Mouse (Mus musculus) testis, postnatal 10 days (tissue): ENCODE measurements at regions not wholly inside any gene's neighbourhood (a gene's known extent, or its start where the extent isn't known, plus 50 kb on each side); places are given as distances from the start of the nearest gene placed in this dataset.

Experiments
- DNase-seq: peaks from one replicate; pipeline ENCODE4 v3.0.0; 2021; ENCODE audit warnings: low spot score

DNA sequence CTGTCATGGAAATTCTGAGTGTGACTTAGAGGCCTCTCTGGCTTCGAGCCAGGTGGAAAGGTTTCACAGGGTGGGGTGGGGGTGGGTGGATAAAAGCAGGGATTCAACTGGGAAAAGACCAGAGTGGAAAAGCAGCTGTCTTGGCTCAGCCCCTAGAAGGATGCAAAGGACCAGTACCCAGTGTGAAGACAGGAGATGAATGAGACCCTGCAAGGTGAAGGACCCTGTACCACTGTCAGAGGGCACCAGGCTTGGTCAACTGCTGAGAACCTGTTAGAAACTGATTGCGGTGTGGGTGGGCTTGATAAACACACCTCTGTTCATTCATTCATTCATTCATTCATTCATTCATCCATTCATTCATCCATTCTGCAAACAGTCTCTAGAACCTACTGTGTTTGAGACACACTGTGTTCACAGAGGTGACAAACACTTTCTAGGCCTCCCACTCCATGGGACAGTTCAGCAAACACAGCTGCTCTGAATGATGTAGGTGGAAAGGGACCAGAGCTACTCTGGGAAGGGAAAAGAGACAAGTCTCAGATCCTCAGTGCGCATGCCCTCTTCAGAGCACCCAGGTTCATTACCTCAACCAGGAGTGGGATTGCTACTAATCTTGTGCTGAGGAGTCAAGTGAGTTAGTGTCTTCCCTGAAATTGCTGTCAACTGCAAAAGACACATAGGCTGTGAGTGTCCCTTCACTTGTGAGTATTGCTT is 100.4 kb upstream of the Sesn3 start:
- no peak for DNase-seq

DNA sequence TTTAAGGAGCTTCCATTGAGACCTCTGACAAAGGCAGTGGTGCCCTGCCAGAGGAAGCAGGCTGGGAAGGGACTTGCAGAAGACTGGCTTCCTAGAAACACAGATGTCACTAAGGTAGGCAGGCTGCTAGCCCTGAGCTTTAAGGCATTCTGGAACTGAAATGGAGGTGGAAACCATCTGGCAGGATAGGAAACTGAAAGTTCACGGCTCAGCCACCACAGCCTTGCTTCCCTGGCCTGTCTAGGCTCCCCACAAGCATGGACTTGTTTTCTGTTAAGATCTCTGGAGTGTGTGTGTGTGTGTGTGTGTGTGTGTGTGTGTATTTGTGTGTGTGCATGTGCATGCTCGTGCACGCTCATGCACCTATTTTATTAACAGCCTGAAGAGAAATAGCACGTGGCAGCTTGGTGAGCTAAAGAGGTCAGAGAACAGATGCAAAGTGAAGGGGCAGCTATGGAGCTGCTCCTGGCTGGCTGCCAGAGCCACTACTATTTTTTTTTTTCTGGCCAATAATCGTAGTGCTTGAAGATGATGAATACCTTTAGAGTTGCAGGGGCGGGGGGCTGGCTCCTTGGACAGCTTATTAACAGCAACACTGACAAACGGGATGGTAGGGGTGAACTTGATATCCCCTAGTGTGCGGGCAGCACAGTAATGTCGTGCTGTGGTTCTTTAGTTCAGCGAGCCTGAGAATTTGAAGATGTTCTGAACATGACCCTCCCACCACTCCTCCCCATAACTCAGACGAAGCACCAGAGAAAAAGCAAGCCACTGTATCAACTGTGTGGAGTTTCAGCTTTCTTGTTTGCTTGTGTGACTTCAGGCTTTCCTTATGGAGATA is 99.6 kb upstream of the Sesn3 start:
- peak; percentile 49 for DNase-seq

DNA sequence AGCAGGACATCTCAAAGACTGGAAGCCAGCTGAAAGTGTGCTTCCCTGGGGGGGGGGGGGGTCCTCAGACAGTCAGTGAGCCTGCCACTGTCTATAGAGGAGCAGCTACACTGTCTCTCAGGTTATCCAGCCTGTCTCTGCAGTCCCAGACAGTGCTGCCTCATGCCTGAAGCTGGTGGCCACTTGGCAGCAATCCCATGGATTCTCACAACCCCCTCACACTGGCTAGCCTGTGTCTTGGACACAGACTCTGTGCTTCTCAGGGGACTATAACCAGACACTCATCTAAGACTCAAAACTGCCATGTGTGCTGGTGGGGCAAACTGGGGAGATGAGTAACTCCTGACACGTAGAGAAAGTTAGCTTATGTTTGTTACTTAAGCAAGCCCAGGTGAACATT is 95.1 kb upstream of the Sesn3 start:
- DNase-seq = no peak

DNA sequence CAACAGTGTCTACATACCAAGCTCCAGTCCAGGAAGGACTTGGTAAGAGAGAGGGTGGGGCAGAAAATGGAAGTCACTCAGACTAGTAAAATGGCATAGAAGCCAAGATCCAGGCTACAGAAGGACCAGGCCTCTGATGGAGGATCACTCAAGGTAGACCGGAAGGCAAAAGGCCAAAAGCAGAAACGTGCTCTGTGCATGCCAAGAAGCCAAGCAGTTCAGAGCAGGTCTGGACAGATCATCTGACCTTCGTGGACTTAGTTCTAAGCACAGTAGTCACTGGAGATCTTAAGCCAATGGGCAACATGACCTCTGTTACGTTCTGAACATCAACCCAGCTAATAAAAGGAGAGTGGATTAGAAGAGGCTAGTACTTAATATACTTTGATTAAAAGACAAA is 90.6 kb upstream of the Sesn3 start:
- DNase-seq = no peak

DNA sequence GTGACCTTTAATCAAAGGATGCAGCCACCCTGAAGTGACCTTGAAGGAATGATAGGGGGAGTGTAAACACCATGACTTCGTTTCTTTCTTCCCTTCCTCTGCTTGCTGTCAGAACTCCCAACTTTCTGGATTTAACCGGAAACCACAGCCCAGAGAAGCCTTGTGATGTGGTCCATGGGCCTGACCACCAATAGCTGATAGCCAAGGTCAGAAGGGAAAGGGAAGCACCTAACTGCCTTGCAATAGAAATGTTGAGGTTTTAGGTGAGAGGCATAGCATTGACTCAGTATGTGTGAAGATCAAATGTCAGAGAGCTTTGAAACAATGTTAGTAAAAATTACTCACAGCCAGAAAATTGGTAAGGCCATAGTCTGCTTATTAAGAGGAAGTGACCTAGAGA is 89.2 kb upstream of the Sesn3 start:
- no peak for DNase-seq

DNA sequence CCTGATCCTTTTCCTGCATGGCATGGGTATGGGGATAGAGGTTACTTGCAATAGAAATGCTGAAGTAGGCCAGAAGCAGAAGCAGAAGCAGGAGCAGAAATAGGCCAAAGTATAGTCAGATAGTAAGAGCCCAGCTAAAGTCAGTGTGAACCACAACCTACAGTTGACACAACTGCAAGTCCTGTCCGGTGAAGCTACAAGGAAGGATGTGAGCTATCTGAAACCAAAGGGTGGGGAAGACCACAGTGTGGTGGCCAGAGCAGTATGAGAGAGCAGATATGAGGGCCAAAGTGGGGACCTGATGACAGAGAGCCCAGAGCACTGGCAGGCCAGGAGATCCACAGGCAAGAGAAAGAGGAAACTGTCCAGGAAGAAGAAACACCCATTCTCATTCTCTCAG is 87.1 kb upstream of the Sesn3 start:
- no peak for DNase-seq

DNA sequence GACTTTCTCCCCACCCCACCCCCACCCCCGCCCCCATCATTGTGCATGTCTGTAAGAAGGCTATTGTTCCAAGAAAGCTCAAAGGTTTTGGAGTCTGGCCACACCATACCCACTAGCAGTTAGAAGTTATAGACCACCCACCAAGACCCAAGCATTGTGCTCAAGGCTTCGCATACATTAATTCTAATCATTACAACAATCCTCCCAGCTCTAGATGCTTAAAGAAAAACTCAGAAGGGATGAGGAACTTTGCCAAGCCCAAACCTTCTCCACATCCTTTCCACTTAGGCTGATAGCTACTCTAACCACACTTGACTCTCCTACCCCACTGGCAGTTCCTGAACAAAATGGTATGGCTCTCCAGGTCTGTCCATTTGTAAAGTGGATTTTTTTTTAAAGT is 86.4 kb upstream of the Sesn3 start:
- no peak for DNase-seq

DNA sequence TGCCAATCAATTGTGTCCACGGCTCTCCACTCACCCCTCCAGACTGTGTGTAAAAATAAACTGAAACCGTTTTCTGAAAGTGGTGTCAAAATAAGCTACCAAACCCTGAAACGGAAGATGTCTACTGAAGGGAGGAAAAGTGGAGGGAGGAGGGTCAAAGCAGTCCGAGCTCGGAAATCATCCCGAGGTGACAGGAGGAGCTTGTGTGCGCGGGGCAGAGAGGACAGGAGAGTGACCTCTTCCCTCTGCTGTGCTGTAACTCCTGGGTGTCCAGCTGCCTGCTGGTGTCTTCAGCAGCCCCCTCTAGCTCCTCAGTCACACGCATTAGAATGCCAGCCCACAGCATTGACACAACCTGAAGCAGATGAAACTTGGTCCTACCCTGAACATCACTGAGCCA is 84.2 kb upstream of the Sesn3 start:
- no peak for DNase-seq

DNA sequence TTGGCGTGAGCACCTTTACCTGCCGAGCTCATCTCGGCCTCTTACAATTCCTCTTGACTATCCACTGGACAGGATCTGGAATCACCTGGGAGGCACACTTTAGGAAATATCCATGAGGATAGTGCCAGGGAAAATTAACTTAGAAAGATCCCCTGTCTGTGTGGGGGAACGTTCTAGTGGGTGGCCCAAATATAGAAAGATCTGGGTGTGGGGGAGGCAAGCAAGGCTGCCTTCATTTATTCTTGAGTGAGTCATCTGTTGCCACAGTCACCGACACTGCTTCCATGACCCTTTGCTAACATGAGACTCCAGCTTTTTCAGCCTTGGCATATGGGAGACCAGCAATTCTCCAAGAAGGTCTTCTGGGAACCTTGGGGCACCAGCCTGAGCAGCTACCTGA is 80.1 kb upstream of the Sesn3 start:
- no peak for DNase-seq

DNA sequence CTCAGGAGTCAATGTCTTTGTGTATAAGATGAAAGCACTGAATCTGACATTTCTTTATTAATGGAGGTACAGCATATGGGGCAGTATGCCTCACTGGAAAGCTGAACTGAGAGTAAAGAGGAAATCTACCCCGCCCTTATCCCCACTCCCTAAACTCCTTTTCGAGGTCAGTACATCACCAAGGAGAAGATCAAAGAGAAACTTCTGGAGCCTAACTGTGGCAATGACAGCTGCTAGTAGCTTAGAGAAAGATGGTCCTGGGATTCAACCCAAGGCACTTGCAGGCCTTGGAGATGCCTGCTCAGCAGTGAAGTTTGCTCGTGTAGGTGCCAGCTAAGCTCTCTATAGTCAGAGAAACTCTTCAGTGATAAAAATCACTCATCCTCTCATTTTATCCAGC is 75.8 kb upstream of the Sesn3 start:
- DNase-seq = no peak

DNA sequence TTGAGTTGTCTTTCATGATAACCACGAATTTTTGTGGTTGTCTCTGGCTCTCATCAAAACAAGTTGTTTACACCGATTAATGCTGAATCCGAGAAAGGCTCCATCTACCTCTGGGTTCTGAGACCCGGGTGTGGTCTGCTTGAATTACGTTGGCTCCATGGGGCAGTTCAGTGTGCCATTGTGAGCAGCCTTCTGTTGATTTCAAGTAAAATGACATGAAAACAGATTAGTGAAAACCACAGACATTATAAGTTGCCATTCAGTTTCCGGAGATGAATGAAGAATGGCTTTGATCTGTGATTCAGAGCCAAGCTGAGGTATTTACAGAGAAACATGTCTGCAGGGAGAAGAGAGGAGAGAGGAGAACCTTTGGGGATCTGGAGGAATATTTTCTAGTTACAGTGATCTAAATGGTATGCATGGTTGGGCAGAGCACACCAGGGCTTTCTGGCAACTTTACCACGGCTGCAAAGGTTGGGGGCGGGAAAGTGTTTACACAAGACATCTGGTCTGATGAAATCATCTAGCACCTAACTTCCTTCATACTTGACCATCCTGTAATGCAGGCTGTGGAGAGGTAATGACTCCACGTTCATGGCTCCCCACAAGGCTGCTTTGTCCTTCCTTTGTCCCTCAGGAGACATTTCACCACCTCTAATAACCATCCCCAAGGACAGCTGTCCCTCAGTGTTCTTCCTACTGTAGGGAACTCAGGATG is 74.7 kb upstream of the Sesn3 start:
- no peak for DNase-seq

DNA sequence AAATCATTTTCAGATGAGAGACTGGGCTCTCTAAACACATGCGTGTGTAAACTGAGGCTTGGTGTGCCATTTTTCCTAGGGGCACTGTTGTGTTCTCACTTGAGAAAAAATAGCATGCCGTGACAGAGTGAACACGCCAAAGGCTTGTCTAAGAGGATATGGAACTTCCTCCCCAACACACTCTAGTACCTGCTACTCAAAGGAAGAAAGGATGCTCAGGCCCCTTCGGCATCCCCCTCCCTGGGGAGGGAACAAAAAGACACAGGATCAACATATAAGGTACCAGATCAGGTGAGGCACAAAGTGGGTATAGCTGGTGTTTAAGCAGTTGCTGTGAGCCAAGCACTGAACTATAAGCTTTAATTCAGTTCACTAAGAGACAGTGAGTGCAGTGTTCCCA is 74.0 kb upstream of the Sesn3 start:
- no peak for DNase-seq

DNA sequence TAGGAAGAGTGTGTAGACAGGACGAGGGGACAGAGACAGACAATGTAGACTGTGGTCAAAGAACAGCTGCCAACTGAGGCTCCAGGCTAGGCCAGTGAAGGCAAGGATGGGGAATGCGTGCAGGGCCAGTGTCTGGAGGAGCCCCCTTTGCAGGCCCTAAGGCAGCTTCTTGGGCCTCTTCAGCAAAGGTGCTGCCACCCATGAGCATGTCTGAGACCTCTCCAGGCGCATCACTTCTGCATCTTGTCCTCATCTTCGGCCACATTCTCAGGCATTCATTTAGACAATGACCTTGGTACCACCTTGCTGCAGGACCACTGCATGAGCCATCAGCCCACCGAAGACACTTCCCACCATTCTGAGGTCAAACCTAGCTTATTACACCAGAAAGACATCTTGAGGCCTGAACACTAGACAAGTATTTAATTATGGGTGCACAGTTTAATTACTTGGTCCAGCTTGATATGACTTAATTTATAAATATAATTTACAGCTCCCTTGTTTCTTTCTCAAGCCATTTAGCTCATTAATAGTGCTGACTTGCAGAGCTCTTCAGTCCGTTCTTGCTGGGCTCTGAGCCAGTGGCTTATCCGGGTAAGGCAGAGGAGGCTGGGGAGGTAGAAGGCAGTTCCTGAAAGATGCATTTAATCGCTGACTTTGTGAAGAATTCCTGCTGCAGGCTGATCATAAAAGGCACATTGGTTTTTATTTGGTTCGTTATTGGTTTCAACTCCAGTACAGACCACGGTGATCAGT is 72.1 kb upstream of the Sesn3 start:
- DNase-seq = peak; percentile 67

DNA sequence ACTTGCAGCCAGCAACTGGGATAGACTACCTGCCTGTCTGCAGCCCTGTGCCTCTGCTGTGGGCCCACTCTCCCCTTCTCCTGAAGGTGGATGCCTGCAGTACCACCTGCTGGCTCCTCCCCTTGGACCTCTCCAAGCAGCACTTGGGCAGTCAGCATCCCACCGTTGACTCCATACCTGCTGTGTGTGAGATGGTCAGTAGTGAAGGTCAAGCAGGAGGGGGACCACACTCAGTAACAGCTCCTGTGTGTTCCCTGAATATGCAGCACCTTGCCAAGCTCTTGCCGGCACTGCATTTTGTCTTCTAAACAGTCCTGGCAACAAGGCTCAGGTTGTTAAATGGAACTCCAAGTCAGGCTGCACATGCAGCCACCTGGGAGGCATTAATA is 71.6 kb upstream of the Sesn3 start:
- no peak for DNase-seq

DNA sequence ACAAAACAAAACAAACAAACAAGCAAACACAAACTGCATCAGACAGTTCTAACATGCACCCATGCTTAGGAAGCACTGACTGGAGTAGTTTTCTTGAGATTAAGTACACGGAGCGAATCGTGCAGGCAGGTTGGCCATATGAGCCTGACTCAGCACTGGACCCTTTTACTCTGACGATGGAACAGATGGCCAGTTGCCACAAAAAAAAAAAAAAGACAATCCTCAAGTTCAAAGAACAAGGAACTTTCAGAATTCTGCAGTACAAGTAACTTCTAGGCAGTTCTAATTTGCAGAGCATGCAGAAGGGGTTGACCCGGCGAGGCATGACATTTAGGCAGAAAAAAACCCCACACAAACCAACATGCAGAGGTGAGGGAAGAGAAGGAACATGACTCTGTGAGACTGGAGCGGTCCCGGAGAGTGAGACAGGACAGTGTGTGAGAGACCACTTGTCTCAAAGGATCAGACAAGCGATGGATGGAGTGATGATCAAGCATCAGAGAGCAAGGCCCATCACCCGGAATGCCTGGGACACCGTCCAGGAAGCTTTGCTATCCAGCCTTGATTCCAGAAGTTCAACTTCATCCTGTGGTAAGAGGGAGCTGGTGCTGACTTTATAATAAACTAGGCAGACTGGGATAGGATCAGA is 71.0 kb upstream of the Sesn3 start:
- DNase-seq = no peak

DNA sequence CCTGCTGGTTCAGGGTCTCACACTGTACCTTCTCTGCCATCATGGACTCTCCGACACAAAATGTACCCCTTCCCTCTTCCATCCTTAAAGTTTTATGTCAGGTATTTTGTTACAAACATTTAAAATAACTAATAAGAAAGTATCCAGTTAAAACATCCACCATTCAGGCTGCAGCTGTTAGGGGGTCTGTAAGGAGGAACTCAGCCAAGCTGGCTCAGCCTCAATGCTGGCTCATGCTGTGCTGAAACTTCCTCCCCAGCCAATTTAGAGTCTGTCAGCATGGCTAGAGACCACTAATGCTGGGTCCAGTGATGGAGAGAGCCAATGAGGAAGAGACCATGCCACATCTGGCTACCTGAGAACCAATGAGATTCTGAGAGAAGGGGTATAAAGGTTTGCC is 70.0 kb upstream of the Sesn3 start:
- no peak for DNase-seq

DNA sequence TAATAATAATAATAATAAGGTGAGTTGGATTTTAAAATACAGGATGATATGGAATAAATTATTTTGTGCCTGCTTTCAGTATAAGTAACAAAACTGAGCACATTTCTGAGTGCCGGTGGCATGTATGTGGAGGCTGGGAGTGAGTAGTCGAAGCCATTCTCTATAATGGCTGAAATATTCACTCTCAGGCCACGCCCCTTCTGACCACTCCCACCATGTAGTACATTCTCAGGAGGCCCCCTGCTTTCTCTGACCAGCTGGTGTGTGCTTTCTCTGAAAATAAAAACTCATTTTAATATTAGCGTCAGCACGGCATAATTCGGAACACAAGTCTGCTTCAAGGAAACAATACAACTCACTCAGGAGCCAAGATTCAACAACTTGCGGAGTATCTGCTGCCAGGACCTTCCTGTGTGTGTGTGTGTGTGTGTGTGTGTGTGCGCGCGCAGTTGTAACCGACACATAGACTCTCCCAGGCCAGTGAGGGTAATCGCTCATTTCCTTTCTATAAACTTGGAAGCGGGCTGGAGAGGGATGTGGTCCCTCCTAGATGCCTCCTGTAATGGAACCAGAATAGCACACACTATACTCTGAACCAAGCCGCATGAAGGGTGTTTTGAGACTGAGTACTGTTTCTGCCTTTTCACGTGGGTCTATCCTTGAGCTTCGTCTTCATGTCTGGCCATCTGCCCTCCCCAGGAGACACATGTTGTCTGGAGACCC is 67.9 kb upstream of the Sesn3 start:
- no peak for DNase-seq

DNA sequence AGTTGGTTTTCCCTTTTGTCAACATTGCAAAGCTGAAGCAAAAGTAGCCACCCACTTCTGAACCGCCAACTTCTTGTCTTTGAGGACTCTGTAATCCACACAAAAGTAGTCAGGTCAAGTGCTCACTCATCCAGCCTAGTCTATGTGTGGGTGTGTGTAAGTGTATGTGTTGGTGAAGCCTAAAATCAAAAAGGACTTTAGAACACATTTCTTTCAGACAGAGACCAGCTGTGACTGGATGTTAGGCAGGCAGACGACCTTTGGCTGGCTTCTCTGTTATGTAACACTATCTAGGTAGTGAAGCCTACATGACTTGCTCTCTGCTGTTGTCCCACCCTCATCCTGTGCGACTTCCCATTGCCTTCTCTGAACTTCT is 67.3 kb upstream of the Sesn3 start:
- no peak for DNase-seq

DNA sequence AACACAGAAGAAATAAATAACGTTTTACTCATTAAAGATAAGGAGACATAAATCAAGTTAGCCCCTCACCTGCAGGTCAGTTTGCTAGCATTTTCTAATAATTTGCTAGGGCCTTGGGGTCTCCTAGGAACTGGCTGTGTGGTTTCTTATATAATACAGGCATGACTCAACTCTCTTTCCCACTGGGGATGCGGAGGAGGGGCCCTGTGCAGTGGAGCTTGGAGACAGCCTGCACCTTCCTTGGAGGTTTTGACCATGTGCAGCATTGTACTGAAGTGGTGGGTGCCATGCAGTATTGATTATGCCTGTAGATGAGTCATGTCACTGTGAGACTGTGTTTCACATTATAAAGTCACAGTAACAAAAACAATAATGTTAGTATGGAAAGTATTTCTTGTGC is 61.6 kb upstream of the Sesn3 start:
- DNase-seq = no peak

DNA sequence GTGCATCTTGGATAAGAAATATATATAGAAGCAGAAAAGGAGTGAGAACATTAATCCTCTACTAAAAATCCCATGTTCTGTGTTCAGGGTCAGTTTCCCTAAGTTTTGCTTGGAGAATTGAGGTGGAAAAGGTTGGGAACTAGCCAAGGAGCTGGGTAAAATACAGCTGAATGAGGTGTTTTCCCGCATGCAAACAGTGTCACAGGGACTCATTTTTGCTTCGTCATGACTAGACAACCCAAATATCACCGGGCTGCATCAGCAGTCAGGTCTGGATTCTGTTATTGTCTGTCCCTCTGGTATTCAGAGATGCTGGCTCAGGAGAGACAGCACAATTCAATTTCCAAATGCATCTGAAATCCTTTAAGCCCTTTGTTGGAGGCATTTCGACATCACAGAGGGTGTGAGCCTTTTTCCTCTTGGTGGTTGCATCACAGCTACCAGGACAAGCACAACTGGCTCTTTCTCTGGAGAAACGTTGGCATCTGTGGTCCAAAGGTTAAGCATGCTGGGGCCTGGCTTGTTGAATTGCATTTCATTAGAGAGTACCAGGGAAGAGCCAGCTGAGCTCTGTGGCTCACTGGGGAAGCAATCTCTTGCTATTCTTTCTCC is 59.6 kb upstream of the Sesn3 start:
- no peak for DNase-seq

DNA sequence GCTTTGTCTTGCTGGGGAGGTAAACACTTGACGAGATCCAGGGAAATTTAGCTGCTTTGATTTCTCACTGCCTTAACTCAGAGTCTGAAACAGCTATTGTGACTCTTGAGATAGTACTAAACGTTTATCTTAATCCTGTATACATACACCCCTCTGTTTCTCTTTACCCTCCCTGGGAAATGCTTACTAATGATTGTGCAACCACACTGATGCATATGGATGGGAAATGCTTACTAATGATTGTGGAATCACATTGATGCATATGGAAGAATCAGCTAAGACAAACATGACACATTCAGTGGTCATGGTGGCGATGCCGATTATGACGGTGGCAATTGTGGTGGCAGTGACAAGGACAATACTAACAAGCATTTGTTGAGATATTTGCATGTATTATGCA is 58.9 kb upstream of the Sesn3 start:
- DNase-seq = no peak
